8 mouse cellular contexts compared by ENCODE assay signal in genomic region chr19:57997961-57998360, GRCm38 (mm10).
DNase-seq lines count a peak whose midpoint lies in the region; ATAC-seq and TF ChIP-seq lines count a peak whose summit lies in the region.

No protein-coding gene starts in this region.

- H3K27me3 ChIP-seq in liver, adult 2 months (ENCODE audit: control insufficient read depth, insufficient read depth, low read length) = no peaks in the 10 kb centered on the region
- no peaks in the 10 kb centered on the region for H3K27me3 ChIP-seq in liver, embryonic 11.5 days (replicated peaks; ENCODE audit: control insufficient read depth, insufficient read depth, low read length)
- H3K27me3 ChIP-seq in small intestine, adult 2 months (ENCODE audit: control insufficient read depth, insufficient read depth, low read length) = no peaks in the 10 kb centered on the region

- TF ChIP-seq CTCF in liver, adult 2 months (IDR thresholded peaks at IDR 0.05; ENCODE audit: low read depth, low read length) = peak; percentile 72
- peak; percentile 61; the same call in 1 of the 2 replicates for TF ChIP-seq CTCF in small intestine, adult 2 months (IDR thresholded peaks at IDR 0.05; ENCODE audit: extremely low read depth, insufficient read length, insufficient replicate concordance, low read depth, low read length)

- H3K36me3 ChIP-seq in liver, adult 2 months (ENCODE audit: control insufficient read depth, insufficient read depth, low read length) = no peaks in the 10 kb centered on the region
- H3K36me3 ChIP-seq in liver, embryonic 11.5 days (ENCODE audit: control insufficient read depth, insufficient read depth, low read length) = no peaks in the 10 kb centered on the region
- H3K36me3 ChIP-seq in small intestine, adult 2 months (ENCODE audit: control insufficient read depth, insufficient read depth, low read length) = no peaks in the 10 kb centered on the region

- no peak overlapping the region for H3K4me2 ChIP-seq in liver, embryonic 11.5 days

- peak; percentile 41 to 56 for DNase-seq in cerebellum, postnatal 4 days (ENCODE audit: low spot score in 2 of 2)
- peak; percentile 34 for DNase-seq in liver, adult 2 months (ENCODE audit: extremely low read depth, low read depth, low spot score)
- no peak for DNase-seq in liver, embryonic 11.5 days (ENCODE audit: low spot score)
- peak; percentile 13 for DNase-seq in WW6 (ENCODE audit: low read depth, low spot score)
- DNase-seq in heart, postnatal 4 days = peak; percentile 55
- DNase-seq in layer of hippocampus, adult 9-10 months (ENCODE audit: low spot score) = no peak

- H3K79me2 ChIP-seq in liver, adult 2 months (ENCODE audit: control insufficient read depth, insufficient read depth, low read length) = no peaks in the 10 kb centered on the region

- no peaks in the 10 kb centered on the region for H3K9me3 ChIP-seq in liver, embryonic 11.5 days (ENCODE audit: control insufficient read depth, low read length)

- no peak overlapping the region for H3K9ac ChIP-seq in liver, adult 2 months (ENCODE audit: low read depth, low read length)
- H3K9ac ChIP-seq in liver, embryonic 11.5 days (ENCODE audit: low read depth, low read length) = no peak overlapping the region

- no peak overlapping the region; the same call in 1 of the 2 replicates for H3K4me3 ChIP-seq in liver, adult 2 months (ENCODE audit: insufficient read depth, low read depth, low read length)
- no peak overlapping the region for H3K4me3 ChIP-seq in liver, embryonic 11.5 days (ENCODE audit: low read depth, low read length)
- no peak overlapping the region for H3K4me3 ChIP-seq in small intestine, adult 2 months (ENCODE audit: low read depth, low read length)

- no peak overlapping the region for H3K27ac ChIP-seq in liver, adult 2 months (replicated peaks; ENCODE audit: insufficient read depth, low read depth, low read length)
- H3K27ac ChIP-seq in liver, embryonic 11.5 days (ENCODE audit: low read depth, low read length) = no peak overlapping the region
- no peak overlapping the region for H3K27ac ChIP-seq in small intestine, adult 2 months (ENCODE audit: insufficient read depth, low read depth, low read length)

- 46% methylated on average over 4 of the region's 4 CpGs for WGBS in liver, adult 2 months
- 36% methylated on average over 4 of the region's 4 CpGs for WGBS in liver, embryonic 11.5 days
- 56% methylated on average over 4 of the region's 4 CpGs for WGBS in small intestine, adult 2 months

- ATAC-seq in cerebellum, adult (ENCODE audit: insufficient number of reproducible peaks, low FRiP score, low TSS enrichment) = no peak
- ATAC-seq in liver, embryonic 11.5 days (replicated peaks; ENCODE audit: low FRiP score) = no peak

- no peak for TF ChIP-seq POLR2A in liver, adult 2 months (IDR thresholded peaks at IDR 0.05; ENCODE audit: extremely low read depth, insufficient read depth, low read length)
- TF ChIP-seq POLR2A in small intestine, adult 2 months (IDR thresholded peaks at IDR 0.05; ENCODE audit: low read depth, low read length) = no peak

- H3K4me1 ChIP-seq in liver, adult 2 months (ENCODE audit: control insufficient read depth, insufficient read depth, low read length) = no peaks in the 10 kb centered on the region
- H3K4me1 ChIP-seq in liver, embryonic 11.5 days (replicated peaks; ENCODE audit: control insufficient read depth, insufficient read depth, low read length) = no peaks in the 10 kb centered on the region
- H3K4me1 ChIP-seq in small intestine, adult 2 months (ENCODE audit: control insufficient read depth, insufficient read depth, insufficient read length, low read length) = no peaks in the 10 kb centered on the region

Comparison
In these comparisons a context has a peak if more than half of its experiments do, and no peak if none do; other contexts are left out.
1. DNase-seq: peak in cerebellum, postnatal 4 days (2 of 2), liver, adult 2 months (single experiment), WW6 (single experiment) and heart, postnatal 4 days (single experiment); none in liver, embryonic 11.5 days (single experiment) and layer of hippocampus, adult 9-10 months (single experiment).